Mouse (Mus musculus): ENCODE data around the gene Zzz3. TPM values are rescaled to one million over a fixed set of nuclear protein-coding genes. Genes with fewer than 3 reads are reported as not detected.

Zzz3 gene
- polyA plus RNA-seq, 1 experiment from 2014 or later = 53.7 TPM

- H3K4me1 ChIP-seq = peaks cover 50% of the 10 kb centered on the region
- no peaks in the 10 kb centered on the region for H3K27me3 ChIP-seq
- no peak overlapping the region for H3K4me3 ChIP-seq (replicated peaks)
- 63% methylated on average over 2 of the region's 2 CpGs for WGBS
- peak overlapping the region; percentile 72 for H3K27ac ChIP-seq
- no peak for ATAC-seq (replicated peaks; ENCODE audit: low FRiP score)
- H3K9me3 ChIP-seq (replicated peaks) = no peaks in the 10 kb centered on the region
- H3K9ac ChIP-seq = no peak overlapping the region
- H3K36me3 ChIP-seq = peaks cover under 1% of the 10 kb centered on the region; the same call in 1 of the 2 replicates
- H3K4me2 ChIP-seq = 0 out of 2 replicates have a peak overlapping the region, but pooled peaks have one; percentile 6
These were observed 8.6 kb downstream of the Zzz3 start for GRCm38 (mm10) chr3:152403827-152404226.

- Histone ChIP-seq H3K27me3 (no peaks in the 10 kb centered on the region), H3K4me1 (peaks cover 44% of the 10 kb centered on the region), H3K9ac (no peak overlapping the region), H3K4me3 (replicated peaks) (no peak overlapping the region), H3K27ac (no peak overlapping the region), H3K36me3 (no peaks in the 10 kb centered on the region; the same call in 1 of the 2 replicates), H3K9me3 (replicated peaks) (no peaks in the 10 kb centered on the region), H3K4me2 (no peak overlapping the region)
- ATAC-seq (replicated peaks; ENCODE audit: low FRiP score) = no peak
- 88% methylated on average over 7 of the region's 7 CpGs for WGBS
These were observed 10.1 kb downstream of the Zzz3 start for GRCm38 (mm10) chr3:152405420-152405819.

GRCm38 (mm10) chr3:152405978-152406640 is 10.8 kb downstream of the Zzz3 start:
- WGBS = 70% methylated on average over 4 of the region's 4 CpGs
- no peak overlapping the region for H3K9ac ChIP-seq
- peaks cover 44% of the 10 kb centered on the region for H3K4me1 ChIP-seq
- H3K9me3 ChIP-seq (replicated peaks) = no peaks in the 10 kb centered on the region
- no peaks in the 10 kb centered on the region; the same call in 1 of the 2 replicates for H3K36me3 ChIP-seq
- no peaks in the 10 kb centered on the region for H3K27me3 ChIP-seq
- H3K4me2 ChIP-seq = no peak overlapping the region
- ATAC-seq (replicated peaks; ENCODE audit: low FRiP score) = no peak
- H3K27ac ChIP-seq = peak overlapping the region; percentile 27; the same call in 1 of the 2 replicates
- H3K4me3 ChIP-seq (replicated peaks) = no peak overlapping the region

GRCm38 (mm10) chr3:152410980-152411551 is 15.8 kb downstream of the Zzz3 start:
- Histone ChIP-seq H3K4me3 (replicated peaks) (no peak overlapping the region), H3K27me3 (no peaks in the 10 kb centered on the region), H3K4me2 (no peak overlapping the region), H3K4me1 (peaks cover 19% of the 10 kb centered on the region), H3K9ac (no peak overlapping the region), H3K27ac (no peak overlapping the region), H3K36me3 (no peaks in the 10 kb centered on the region; the same call in 1 of the 2 replicates), H3K9me3 (replicated peaks) (no peaks in the 10 kb centered on the region)
- WGBS = 43% methylated on average over 7 of the region's 7 CpGs
- peak; percentile 52 for ATAC-seq (replicated peaks; ENCODE audit: low FRiP score)

- 84% methylated on average over 4 of the region's 4 CpGs for WGBS
- no peak overlapping the region for H3K27ac ChIP-seq
- H3K4me3 ChIP-seq (replicated peaks) = no peak overlapping the region
- ATAC-seq (replicated peaks; ENCODE audit: low FRiP score) = no peak
- H3K4me2 ChIP-seq = no peak overlapping the region
- no peaks in the 10 kb centered on the region for H3K27me3 ChIP-seq
- peaks cover 15% of the 10 kb centered on the region for H3K4me1 ChIP-seq
- no peaks in the 10 kb centered on the region for H3K9me3 ChIP-seq (replicated peaks)
- H3K36me3 ChIP-seq = no peaks in the 10 kb centered on the region; the same call in 1 of the 2 replicates
- H3K9ac ChIP-seq = no peak overlapping the region
These were observed 17.1 kb downstream of the Zzz3 start for GRCm38 (mm10) chr3:152412362-152412761.

- no peak overlapping the region for H3K27ac ChIP-seq
- no peaks in the 10 kb centered on the region for H3K27me3 ChIP-seq
- no peak overlapping the region for H3K4me2 ChIP-seq
- H3K4me3 ChIP-seq (replicated peaks) = no peak overlapping the region
- H3K9ac ChIP-seq = no peak overlapping the region
- ATAC-seq (replicated peaks; ENCODE audit: low FRiP score) = no peak
- 91% methylated on average over 8 of the region's 8 CpGs for WGBS
- H3K4me1 ChIP-seq = 0 out of 2 replicates have a peak, but pooled peaks cover 6% of the 10 kb centered on the region
- no peaks in the 10 kb centered on the region for H3K9me3 ChIP-seq (replicated peaks)
- peaks cover 39% of the 10 kb centered on the region for H3K36me3 ChIP-seq
These were observed 33.7 kb downstream of the Zzz3 start for GRCm38 (mm10) chr3:152428925-152429324.

GRCm38 (mm10) chr3:152432677-152433076 is 37.4 kb downstream of the Zzz3 start:
- H3K27ac ChIP-seq = no peak overlapping the region
- H3K4me2 ChIP-seq = no peak overlapping the region
- H3K36me3 ChIP-seq = peaks cover 34% of the 10 kb centered on the region
- ATAC-seq (replicated peaks; ENCODE audit: low FRiP score) = no peak
- no peaks in the 10 kb centered on the region for H3K27me3 ChIP-seq
- no peaks in the 10 kb centered on the region for H3K9me3 ChIP-seq (replicated peaks)
- H3K4me1 ChIP-seq = 0 out of 2 replicates have a peak, but pooled peaks cover 6% of the 10 kb centered on the region
- WGBS = 93% methylated on average over 7 of the region's 7 CpGs
- no peak overlapping the region for H3K4me3 ChIP-seq (replicated peaks)
- no peak overlapping the region for H3K9ac ChIP-seq

- no peak for ATAC-seq (replicated peaks; ENCODE audit: low FRiP score)
- H3K4me3 ChIP-seq (replicated peaks) = no peak overlapping the region
- no peaks in the 10 kb centered on the region for H3K27me3 ChIP-seq
- H3K9me3 ChIP-seq (replicated peaks) = no peaks in the 10 kb centered on the region
- 0 out of 2 replicates have a peak, but pooled peaks cover 2% of the 10 kb centered on the region for H3K4me1 ChIP-seq
- peaks cover 31% of the 10 kb centered on the region for H3K36me3 ChIP-seq
- H3K27ac ChIP-seq = no peak overlapping the region
- H3K9ac ChIP-seq = no peak overlapping the region
- H3K4me2 ChIP-seq = no peak overlapping the region
These were observed 40.3 kb downstream of the Zzz3 start for GRCm38 (mm10) chr3:152435590-152435989.

GRCm38 (mm10) chr3:152438068-152438467 is 42.8 kb downstream of the Zzz3 start:
- H3K4me1 ChIP-seq = no peaks in the 10 kb centered on the region
- H3K27ac ChIP-seq = no peak overlapping the region
- no peak overlapping the region for H3K4me2 ChIP-seq
- WGBS = 95% methylated on average over 7 of the region's 7 CpGs
- no peak overlapping the region for H3K9ac ChIP-seq
- H3K36me3 ChIP-seq = peaks cover 25% of the 10 kb centered on the region
- no peaks in the 10 kb centered on the region for H3K9me3 ChIP-seq (replicated peaks)
- ATAC-seq (replicated peaks; ENCODE audit: low FRiP score) = no peak
- no peaks in the 10 kb centered on the region for H3K27me3 ChIP-seq
- H3K4me3 ChIP-seq (replicated peaks) = no peak overlapping the region

- H3K4me3 ChIP-seq (replicated peaks) = no peak overlapping the region
- no peak overlapping the region for H3K4me2 ChIP-seq
- no peak for ATAC-seq (replicated peaks; ENCODE audit: low FRiP score)
- H3K9me3 ChIP-seq (replicated peaks) = no peaks in the 10 kb centered on the region
- H3K9ac ChIP-seq = no peak overlapping the region
- no peaks in the 10 kb centered on the region for H3K27me3 ChIP-seq
- no peak overlapping the region for H3K27ac ChIP-seq
- 90% methylated on average over 4 of the region's 4 CpGs for WGBS
- no peaks in the 10 kb centered on the region for H3K4me1 ChIP-seq
- peaks cover 22% of the 10 kb centered on the region for H3K36me3 ChIP-seq
These were observed 47.5 kb downstream of the Zzz3 start for GRCm38 (mm10) chr3:152442795-152443194.

- no peaks in the 10 kb centered on the region for H3K9me3 ChIP-seq (replicated peaks)
- peaks cover 19% of the 10 kb centered on the region for H3K36me3 ChIP-seq
- no peak overlapping the region for H3K4me2 ChIP-seq
- no peak overlapping the region for H3K27ac ChIP-seq
- H3K27me3 ChIP-seq = no peaks in the 10 kb centered on the region
- WGBS = 70% methylated on average over 3 of the region's 3 CpGs
- H3K9ac ChIP-seq = no peak overlapping the region
- ATAC-seq (replicated peaks; ENCODE audit: low FRiP score) = no peak
- no peak overlapping the region for H3K4me3 ChIP-seq (replicated peaks)
- H3K4me1 ChIP-seq = no peaks in the 10 kb centered on the region
These were observed 48.8 kb downstream of the Zzz3 start for GRCm38 (mm10) chr3:152444114-152444513.

GRCm38 (mm10) chr3:152446966-152447365 is 51.7 kb downstream of the Zzz3 start:
- Histone ChIP-seq H3K9me3 (replicated peaks) (no peaks in the 10 kb centered on the region), H3K27me3 (no peaks in the 10 kb centered on the region), H3K4me1 (no peaks in the 10 kb centered on the region), H3K27ac (no peak overlapping the region), H3K4me2 (no peak overlapping the region), H3K36me3 (peaks cover 44% of the 10 kb centered on the region), H3K9ac (no peak overlapping the region), H3K4me3 (replicated peaks) (no peak overlapping the region)
- 82% methylated on average over 1 of the region's 1 CpGs for WGBS
- no peak for ATAC-seq (replicated peaks; ENCODE audit: low FRiP score)
